Mouse (Mus musculus) cerebellum, adult 2 months (tissue): ENCODE results near the gene Rere. TPM values are rescaled to one million over a fixed set of nuclear protein-coding genes. Genes with fewer than 3 reads are reported as not detected.

Experiments
- DNase-seq, 2 experiments: peaks; one replicate each; pipeline ENCODE4 v3.0.0; 2021
- H3K27ac ChIP-seq: fragments of 200-500 bp; 2 replicates; pipeline ENCODE4 v1.5.1; 2012; ENCODE audit warnings: low read length, control low read depth, inconsistent platforms; ENCODE audit not compliant: insufficient read depth
- H3K27me3 ChIP-seq: fragments of 200-500 bp; 2 replicates; pipeline ENCODE4 v1.6.1; 2012; ENCODE audit warnings: inconsistent platforms, mild to moderate bottlenecking, low read length, moderate library complexity; ENCODE audit not compliant: control insufficient read depth, insufficient read depth
- H3K4me1 ChIP-seq: fragments of 200-500 bp; 2 replicates; pipeline ENCODE4 v1.6.1; 2011; ENCODE audit warnings: low read length; ENCODE audit not compliant: control insufficient read depth, insufficient read depth
- H3K4me3 ChIP-seq: fragments of 200-500 bp; replicated peaks from 2 replicates; pipeline ENCODE3; 2011; ENCODE audit warnings: mild to moderate bottlenecking, low read depth, low read length, control low read depth; ENCODE audit not compliant: insufficient read depth
- CTCF ChIP-seq: fragments of 200-500 bp; IDR thresholded peaks from 2 replicates; pipeline ENCODE4 v1.5.1; 2011; ENCODE audit warnings: low read depth, mild to moderate bottlenecking, control low read depth, low read length, moderate library complexity, borderline replicate concordance; ENCODE audit not compliant: insufficient read depth
- POLR2A ChIP-seq: fragments of 200-500 bp; IDR thresholded peaks from 2 replicates; pipeline ENCODE4 v1.6.1; 2011; ENCODE audit warnings: low read length, control low read depth, borderline replicate concordance; ENCODE audit not compliant: insufficient read depth
- WGBS: fragments of 180-500 bp; shearing (Covaris S2); methylation state at CpG from one replicate; pipeline ENCODE4 v1.1.7; 2018; 5-methylcytosine and 5-hydroxymethylcytosine counted together
- polyA plus RNA-seq: library from polyadenylated mRNA; depleted of rRNA; stranded (reverse); fragments of >200 nt; gene quantifications from 2 replicates; pipeline ENCODE4 v1.2.3, GENCODE M21; 2012

Gene Rere
- polyA plus RNA-seq, 1 experiment = 69.1 TPM

- DNase-seq = peak in 1 of 2 experiments; percentile 45
- Histone ChIP-seq H3K27ac (no peak overlapping the region), H3K27me3 (no peaks in the 10 kb centered on the region), H3K4me1 (peaks cover 29% of the 10 kb centered on the region), H3K4me3 (no peak overlapping the region)
- TF ChIP-seq CTCF (no peak), POLR2A (no peak)
- WGBS = 46% methylated on average over 10 of the region's 10 CpGs
Observed at GRCm38 (mm10) chr4:150441931-150442330, 160.5 kb downstream of the Rere start.

GRCm38 (mm10) chr4:150444068-150444467 lies 162.6 kb downstream of the Rere start:
- DNase-seq = peak; percentile 55 to 77
- 7% methylated on average over 3 of the region's 3 CpGs for WGBS
- no peak for TF ChIP-seq CTCF
- no peak for TF ChIP-seq POLR2A
- H3K27me3 ChIP-seq = no peaks in the 10 kb centered on the region
- H3K27ac ChIP-seq = peak overlapping the region; percentile 17; the same call in 1 of the 2 replicates
- H3K4me1 ChIP-seq = peaks cover 32% of the 10 kb centered on the region
- H3K4me3 ChIP-seq = no peak overlapping the region

DNA sequence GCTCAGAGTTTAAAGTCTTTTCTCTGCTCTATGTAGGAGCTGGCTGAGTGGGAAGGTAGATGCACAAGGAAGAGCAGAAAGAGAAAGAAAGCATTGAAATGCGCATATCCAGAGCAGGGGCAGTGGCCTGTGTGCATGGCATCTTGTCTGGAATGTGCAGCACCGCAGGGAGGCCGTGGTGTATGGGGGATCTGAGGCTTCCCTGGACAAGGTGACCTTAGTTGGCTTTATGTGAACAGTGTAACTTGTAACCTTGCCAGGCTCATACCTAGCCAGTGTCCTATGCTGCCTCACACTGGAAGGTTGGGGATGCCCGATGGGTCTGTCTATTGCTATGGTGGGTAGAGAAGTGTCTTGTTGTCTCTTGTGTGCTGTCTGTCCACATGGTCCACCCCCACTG lies 165.2 kb downstream of the Rere start:
- H3K27me3 ChIP-seq = no peaks in the 10 kb centered on the region
- TF ChIP-seq POLR2A (no peak), CTCF (peak; percentile 23; the same call in 1 of the 2 replicates)
- H3K4me3 ChIP-seq = no peak overlapping the region
- H3K4me1 ChIP-seq = peaks cover 32% of the 10 kb centered on the region
- 62% methylated on average over 4 of the region's 4 CpGs for WGBS
- DNase-seq = no peak
- no peak overlapping the region for H3K27ac ChIP-seq

GRCm38 (mm10) chr4:150447517-150447916 lies 166.1 kb downstream of the Rere start:
- DNase-seq = no peak
- H3K27ac ChIP-seq = no peak overlapping the region
- WGBS = 83% methylated on average over 3 of the region's 3 CpGs
- TF ChIP-seq CTCF (no peak), POLR2A (no peak)
- H3K4me1 ChIP-seq = peaks cover 31% of the 10 kb centered on the region
- no peaks in the 10 kb centered on the region for H3K27me3 ChIP-seq
- H3K4me3 ChIP-seq = no peak overlapping the region

GRCm38 (mm10) chr4:150448433-150448832 lies 167.0 kb downstream of the Rere start:
- no peak overlapping the region for H3K27ac ChIP-seq
- no peak for DNase-seq
- 83% methylated on average over 1 of the region's 1 CpGs for WGBS
- H3K4me1 ChIP-seq = peaks cover 31% of the 10 kb centered on the region
- no peaks in the 10 kb centered on the region for H3K27me3 ChIP-seq
- H3K4me3 ChIP-seq = no peak overlapping the region
- TF ChIP-seq CTCF (no peak), POLR2A (no peak)

- no peak for DNase-seq
- Histone ChIP-seq H3K27ac (no peak overlapping the region), H3K4me1 (peaks cover 19% of the 10 kb centered on the region), H3K27me3 (no peaks in the 10 kb centered on the region), H3K4me3 (no peak overlapping the region)
- no peak for TF ChIP-seq POLR2A
- TF ChIP-seq CTCF = no peak
- WGBS = 71% methylated on average over 6 of the region's 6 CpGs
Observed at GRCm38 (mm10) chr4:150450081-150450691, 168.7 kb downstream of the Rere start.

- Histone ChIP-seq H3K4me1 (peaks cover 5% of the 10 kb centered on the region), H3K4me3 (no peak overlapping the region), H3K27me3 (no peaks in the 10 kb centered on the region), H3K27ac (no peak overlapping the region)
- 87% methylated on average over 11 of the region's 11 CpGs for WGBS
- no peak for DNase-seq
- no peak for TF ChIP-seq CTCF
- no peak for TF ChIP-seq POLR2A
Observed at GRCm38 (mm10) chr4:150452155-150452847, 170.9 kb downstream of the Rere start.

DNA sequence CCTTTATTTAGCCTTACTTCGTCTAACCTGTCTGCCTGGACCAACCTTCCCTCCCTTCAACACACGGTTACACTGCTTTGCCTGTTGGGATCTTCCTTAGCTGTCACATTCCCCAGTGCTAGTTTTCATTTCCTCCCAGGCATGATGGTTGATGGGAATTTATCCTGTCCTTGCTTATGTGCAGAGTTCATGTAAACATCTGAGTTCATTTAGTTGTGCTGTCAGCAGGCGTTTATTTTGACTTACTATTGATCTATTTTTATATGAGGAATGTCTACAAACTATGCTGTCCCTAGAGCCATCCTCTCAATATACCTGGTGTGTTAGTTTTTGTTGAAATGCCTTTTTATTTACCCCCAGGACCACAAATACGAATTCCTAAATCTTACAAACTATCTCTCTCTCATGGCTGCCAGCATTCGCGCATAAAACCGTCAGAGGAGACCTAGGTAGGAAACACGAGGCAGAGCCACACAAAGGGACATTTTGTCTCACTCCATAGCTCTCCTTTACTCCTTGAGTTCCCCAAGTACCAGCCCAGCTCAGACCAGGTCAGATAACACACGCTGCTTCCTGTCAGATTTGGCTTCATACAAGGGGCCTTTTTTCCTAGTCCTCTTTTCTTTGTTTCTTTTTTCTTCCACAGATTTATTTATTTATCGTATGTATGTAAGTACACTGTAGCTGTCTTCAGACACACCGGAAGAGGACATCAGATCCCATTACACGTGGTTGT lies 173.3 kb downstream of the Rere start:
- 76% methylated on average over 12 of the region's 12 CpGs for WGBS
- no peak overlapping the region for H3K27ac ChIP-seq

More for the DNA sequence above, 173.3 kb downstream of the Rere start:
- TF ChIP-seq CTCF = no peak
- TF ChIP-seq POLR2A = no peak
- no peaks in the 10 kb centered on the region for H3K27me3 ChIP-seq
- no peak overlapping the region for H3K4me3 ChIP-seq
- H3K4me1 ChIP-seq = peaks cover 5% of the 10 kb centered on the region
- no peak for DNase-seq
